In genomic region chr11:4355430-4355829, GRCm38 (mm10) we compare ENCODE assay signal across 25 mouse cellular contexts.
"Had no signal": no experiment of that assay in that cellular context is flagged by ENCODE, and none has a peak within 500 bp of the region (broad histone marks: within the 10 kb centered on the region; RNA-seq: fewer than 3 reads in every experiment).

No protein-coding gene starts in this region.

- DNase-seq: gastrocnemius, postnatal 14 days; gastrocnemius, postnatal 36 days; heart, adult 2 months; heart, postnatal 14 days; heart, postnatal 36 days; kidney, adult 11 months; kidney, adult 2 months; kidney, adult 9 months; kidney, postnatal 14 days; kidney, postnatal 36 days; layer of hippocampus, adult 9-11 months; layer of hippocampus, postnatal 36 days; left cerebral cortex, postnatal 4 days had no signal

- H3K4me1 ChIP-seq: heart, embryonic 13.5 days; heart, embryonic 15.5 days; hindbrain, embryonic 13.5 days; hindbrain, embryonic 15.5 days; kidney, embryonic 15.5 days; limb, embryonic 13.5 days; limb, embryonic 15.5 days; liver, embryonic 12.5 days had no signal

- H3K27me3 ChIP-seq: heart, embryonic 13.5 days; heart, embryonic 15.5 days; hindbrain, embryonic 13.5 days; hindbrain, embryonic 15.5 days; kidney, embryonic 15.5 days; limb, embryonic 13.5 days; limb, embryonic 15.5 days had no signal

- H3K4me3 ChIP-seq: heart, adult 2 months; heart, embryonic 13.5 days; heart, embryonic 15.5 days; hindbrain, embryonic 13.5 days; hindbrain, embryonic 15.5 days; kidney, embryonic 15.5 days; limb, embryonic 13.5 days; limb, embryonic 15.5 days; liver, embryonic 12.5 days had no signal

- H3K36me3 ChIP-seq: heart, embryonic 13.5 days; heart, embryonic 15.5 days; hindbrain, embryonic 13.5 days; hindbrain, embryonic 15.5 days; kidney, embryonic 15.5 days; limb, embryonic 13.5 days; limb, embryonic 15.5 days; liver, embryonic 12.5 days had no signal

- H3K27ac ChIP-seq: heart, adult 2 months; heart, embryonic 13.5 days; heart, embryonic 15.5 days; hindbrain, embryonic 13.5 days; hindbrain, embryonic 15.5 days; hindbrain, postnatal 0 days; kidney, embryonic 15.5 days; kidney, postnatal 0 days; limb, embryonic 13.5 days; limb, embryonic 15.5 days; liver, embryonic 12.5 days; liver, embryonic 14.5 days had no signal

- ATAC-seq: hindbrain, postnatal 0 days; liver, embryonic 12.5 days had no signal

- H3K9ac ChIP-seq: heart, embryonic 13.5 days; heart, embryonic 15.5 days; hindbrain, embryonic 13.5 days; hindbrain, embryonic 15.5 days; kidney, embryonic 15.5 days; limb, embryonic 13.5 days; limb, embryonic 15.5 days; liver, embryonic 12.5 days; liver, embryonic 14.5 days had no signal

- H3K4me2 ChIP-seq: heart, embryonic 11.5 days; heart, embryonic 13.5 days; heart, embryonic 15.5 days; hindbrain, embryonic 13.5 days; hindbrain, embryonic 15.5 days; kidney, embryonic 15.5 days; limb, embryonic 13.5 days; limb, embryonic 15.5 days; liver, embryonic 12.5 days had no signal

- H3K9me3 ChIP-seq: hindbrain, embryonic 13.5 days; hindbrain, embryonic 15.5 days; kidney, embryonic 15.5 days; limb, embryonic 13.5 days; limb, embryonic 15.5 days; liver, embryonic 12.5 days had no signal
